Mouse (Mus musculus) limb, embryonic 10.5 days (tissue): ENCODE data around the gene Olfr52. TPM values are rescaled to one million over a fixed set of nuclear protein-coding genes. Genes with fewer than 3 reads are reported as not detected.

ENCODE experiments used
- polyA plus RNA-seq: library from polyadenylated mRNA; unstranded; fragments of >200 nt; fragmentation: Nextera tagmentation; extraction: Ambion mirVana; gene quantifications from 2 replicates; pipeline ENCODE4 v1.2.1, GENCODE M21; 2016

The Olfr52 gene
- polyA plus RNA-seq, 1 experiment from 2014 or later, result not detected

Other genes starting within 250 kb of the Olfr52 start
- gene Olfr1028, start 235.2 kb downstream of the Olfr52 start, polyA plus RNA-seq, result not detected in 2 replicates
- not detected in 2 replicates for gene Olfr1029, start 211.8 kb downstream of the Olfr52 start, polyA plus RNA-seq
- gene Olfr1030, start 206.4 kb downstream of the Olfr52 start, polyA plus RNA-seq, result not detected in 2 replicates
- gene Olfr1031, start 195.4 kb downstream of the Olfr52 start, polyA plus RNA-seq, result not detected in 2 replicates
- gene Olfr1032, start 180.1 kb downstream of the Olfr52 start, polyA plus RNA-seq, result not detected in 2 replicates
- gene Olfr1033, start 165.1 kb downstream of the Olfr52 start, polyA plus RNA-seq, result not detected in 2 replicates
- gene Olfr1034, start 139.8 kb downstream of the Olfr52 start, polyA plus RNA-seq, result not detected in 2 replicates
- gene Olfr1036, start 111.7 kb downstream of the Olfr52 start, polyA plus RNA-seq, result not detected in 2 replicates
- not detected in 2 replicates for gene Olfr1037, start 98.3 kb downstream of the Olfr52 start, polyA plus RNA-seq
- gene Olfr1039, start 49.8 kb downstream of the Olfr52 start, polyA plus RNA-seq, result not detected in 2 replicates
- gene Olfr1040, start 39.0 kb downstream of the Olfr52 start, polyA plus RNA-seq, result not detected in 2 replicates
- not detected in 2 replicates for gene Olfr1042, start 23.8 kb downstream of the Olfr52 start, polyA plus RNA-seq
- not detected in 2 replicates for gene Olfr1043, start 18.2 kb downstream of the Olfr52 start, polyA plus RNA-seq
- not detected in 2 replicates for gene Olfr1044, start 7.9 kb downstream of the Olfr52 start, polyA plus RNA-seq
- gene Olfr1045, start 17.3 kb upstream of the Olfr52 start, polyA plus RNA-seq, result not detected in 2 replicates
- not detected in 2 replicates for gene Olfr1046, start 33.6 kb upstream of the Olfr52 start, polyA plus RNA-seq
- not detected in 2 replicates for gene Olfr1047, start 45.7 kb upstream of the Olfr52 start, polyA plus RNA-seq
- gene Olfr1048, start 54.6 kb upstream of the Olfr52 start, polyA plus RNA-seq, result not detected in 2 replicates
- not detected in 2 replicates for gene Olfr1049, start 72.6 kb upstream of the Olfr52 start, polyA plus RNA-seq
- not detected in 2 replicates for gene Olfr1051, start 93.4 kb upstream of the Olfr52 start, polyA plus RNA-seq
- not detected in 2 replicates for gene Olfr1052, start 106.8 kb upstream of the Olfr52 start, polyA plus RNA-seq
- not detected in 2 replicates for gene Olfr1053, start 129.6 kb upstream of the Olfr52 start, polyA plus RNA-seq
- not detected in 2 replicates for gene Olfr1054, start 149.8 kb upstream of the Olfr52 start, polyA plus RNA-seq
- not detected in 2 replicates for gene Olfr1055, start 164.6 kb upstream of the Olfr52 start, polyA plus RNA-seq
- gene Olfr1056, start 176.8 kb upstream of the Olfr52 start, polyA plus RNA-seq, result not detected in 2 replicates
- gene Olfr1057, start 192.7 kb upstream of the Olfr52 start, polyA plus RNA-seq, result not detected in 2 replicates
- not detected in 2 replicates for gene Olfr1058, start 202.9 kb upstream of the Olfr52 start, polyA plus RNA-seq
- not detected in 2 replicates for gene Olfr1061, start 228.4 kb upstream of the Olfr52 start, polyA plus RNA-seq
- not detected in 2 replicates for gene Olfr1062, start 241.1 kb upstream of the Olfr52 start, polyA plus RNA-seq